ENCODE assay signal across 8 mouse cellular contexts in genomic region chr3:159782222-159782844, GRCm38 (mm10). TPM values are rescaled to one million over a fixed set of nuclear protein-coding genes. Genes with fewer than 3 reads are reported as not detected.
A peak's percentile ranks its signal among the peaks of the same experiment; 100 is the strongest.
DNase-seq lines count a peak whose midpoint lies in the region; ATAC-seq and TF ChIP-seq lines count a peak whose summit lies in the region.

No protein-coding gene starts in this region.

- DNase-seq in heart, embryonic 10.5 days (ENCODE audit: low spot score): peak; percentile 74
- no peak for DNase-seq in heart, adult 2 months
- DNase-seq in Muller cell, postnatal 12 days (ENCODE audit: inconsistent ontology term): peak; percentile 97
- peak; percentile 68 for DNase-seq in forebrain, embryonic 14.5 days (ENCODE audit: low spot score)
- peak; percentile 77 for DNase-seq in mesoderm, embryonic 11.5 days (ENCODE audit: low read depth, low spot score)
- DNase-seq in lung, postnatal 36 days: no peak

- no peak overlapping the region for H3K9ac ChIP-seq in heart, adult 2 months (ENCODE audit: low read depth, low read length)
- no peak overlapping the region for H3K9ac ChIP-seq in forebrain, embryonic 14.5 days (ENCODE audit: low read length)

- no peaks in the 10 kb centered on the region for H3K27me3 ChIP-seq in heart, embryonic 10.5 days (ENCODE audit: insufficient read depth, poor library complexity, severe bottlenecking)
- no peaks in the 10 kb centered on the region for H3K27me3 ChIP-seq in heart, adult 2 months (ENCODE audit: control insufficient read depth, insufficient read depth, low read length)
- no peaks in the 10 kb centered on the region for H3K27me3 ChIP-seq in forebrain, embryonic 14.5 days (replicated peaks; ENCODE audit: control insufficient read depth, insufficient read depth, low read length)

- no peak for TF ChIP-seq EP300 in heart, adult 2 months (IDR thresholded peaks at IDR 0.05; ENCODE audit: insufficient read depth, low read depth, low read length)

- H3K36me3 ChIP-seq in heart, embryonic 10.5 days: no peaks in the 10 kb centered on the region
- no peaks in the 10 kb centered on the region for H3K36me3 ChIP-seq in heart, adult 2 months (ENCODE audit: control insufficient read depth, insufficient read depth, low read length)
- H3K36me3 ChIP-seq in forebrain, embryonic 14.5 days (ENCODE audit: control insufficient read depth, insufficient read depth, low read length): no peaks in the 10 kb centered on the region

- 4% methylated on average over 13 of the region's 13 CpGs for WGBS in heart, embryonic 10.5 days
- WGBS in heart, adult 2 months: 11% methylated on average over 13 of the region's 13 CpGs
- WGBS in forebrain, embryonic 14.5 days: 2% methylated on average over 13 of the region's 13 CpGs

- 0 out of 2 replicates have a peak overlapping the region, but pooled peaks have one; percentile 49 for H3K27ac ChIP-seq in heart, embryonic 10.5 days
- no peak overlapping the region for H3K27ac ChIP-seq in heart, adult 2 months
- H3K27ac ChIP-seq in forebrain, embryonic 14.5 days (ENCODE audit: low read depth, low read length): no peak overlapping the region

- intact Hi-C loops in heart, adult 2 months (cut with DNase I): no loop called here

- H3K4me1 ChIP-seq in heart, embryonic 10.5 days: peaks cover 10% of the 10 kb centered on the region
- H3K4me1 ChIP-seq in heart, adult 2 months (ENCODE audit: control insufficient read depth, insufficient read depth, low read length): no peaks in the 10 kb centered on the region
- H3K4me1 ChIP-seq in forebrain, embryonic 14.5 days (ENCODE audit: control insufficient read depth, insufficient read depth, low read length): peaks cover 3% of the 10 kb centered on the region; the same call in 1 of the 2 replicates

- ATAC-seq in forebrain, embryonic 14.5 days: peak; percentile 83
- ATAC-seq in CD4-positive, CD25-positive, alpha-beta regulatory T cell, adult 4 months: no peak
- no peak for ATAC-seq in megakaryocyte, adult 5-6 weeks (ENCODE audit: poor library complexity, severe bottlenecking)

- H3K4me3 ChIP-seq in heart, embryonic 10.5 days: peak overlapping the region; percentile 44
- H3K4me3 ChIP-seq in heart, adult 2 months: no peak overlapping the region
- H3K4me3 ChIP-seq in forebrain, embryonic 14.5 days (ENCODE audit: low read depth, low read length): no peak overlapping the region

- TF ChIP-seq POLR2A in heart, adult 2 months (IDR thresholded peaks at IDR 0.05; ENCODE audit: insufficient read depth, low read depth, low read length): no peak

- H3K4me2 ChIP-seq in forebrain, embryonic 14.5 days (ENCODE audit: low read length): no peak overlapping the region

- no peak for TF ChIP-seq CTCF in heart, adult 2 months (IDR thresholded peaks at IDR 0.05)

- H3K79me2 ChIP-seq in heart, adult 2 months (replicated peaks; ENCODE audit: control insufficient read depth, insufficient read depth, low read length): no peaks in the 10 kb centered on the region

- no peaks in the 10 kb centered on the region for H3K9me3 ChIP-seq in heart, embryonic 10.5 days
- no peaks in the 10 kb centered on the region for H3K9me3 ChIP-seq in forebrain, embryonic 14.5 days (replicated peaks; ENCODE audit: control insufficient read depth, low read length)

RNA-seq across cellular contexts. Expression of gene Wls, which starts 57.1 kb away (rescaled TPM):
- polyA plus RNA-seq in heart, embryonic 10.5 days (2016; fragmentation: Nextera tagmentation; extraction: Ambion mirVana): 135 and 139 TPM in 2 replicates
- 10 to 100 TPM; 37.7 to 39.0 TPM for total RNA-seq in heart, adult 2 months (2021)
- polyA plus RNA-seq in heart, adult 2 months (2012; rRNA removed): 26.2 and 53.5 TPM in 2 replicates
- polyA plus RNA-seq in forebrain, embryonic 14.5 days (2014; fragmentation: Nextera tagmentation; extraction: Ambion mirVana): 49.6 and 55.9 TPM in 2 replicates
- polyA plus RNA-seq in CD4-positive, CD25-positive, alpha-beta regulatory T cell, adult 4 months (2017; shearing (Covaris generic)): 100 to 1,000 TPM in 1 of 2 experiments, 10 to 100 TPM in 1; 95.4 to 103 TPM
- 79.1 and 81.1 TPM in 2 replicates for total RNA-seq in megakaryocyte, adult 5-6 weeks (2015)
- 65.0 and 68.5 TPM in 2 replicates for total RNA-seq in megakaryocyte, adult 5-6 weeks (2017)

Comparison
In these comparisons a context has a peak if more than half of its experiments do, and no peak if none do; other contexts are left out.
1. DNase-seq: peak in heart, embryonic 10.5 days (single experiment), Muller cell, postnatal 12 days (single experiment), forebrain, embryonic 14.5 days (single experiment) and mesoderm, embryonic 11.5 days (single experiment); none in heart, adult 2 months (0 of 2) and lung, postnatal 36 days (single experiment).